Mouse (Mus musculus) liver, embryonic 16.5 days (tissue): ENCODE results near the gene Eya3. TPM values are rescaled to one million over a fixed set of nuclear protein-coding genes. Genes with fewer than 3 reads are reported as not detected.
"Not testable (repeated sequence)": the region's sequence is repeated elsewhere in the genome, so short reads cannot be mapped to it uniquely, and the experiment has no call there.

Source experiments
- ATAC-seq: fragments of 200-750 bp; cut with Nextera tagmentation; 2 replicates; pipeline ENCODE4 v1.8.0; 2017; ENCODE audit warnings: low read depth, mild to moderate bottlenecking, moderate number of reproducible peaks, moderate library complexity
- H3K27ac ChIP-seq: fragments of 300-500 bp; sonication (generic); 2 replicates; pipeline ENCODE4 v1.5.1; 2014; ENCODE audit warnings: mild to moderate bottlenecking, low read length
- H3K27me3 ChIP-seq: fragments of 300-500 bp; sonication (generic); 2 replicates; pipeline ENCODE4 v1.6.1; 2014; ENCODE audit warnings: low read depth, low read length, mixed read lengths; ENCODE audit not compliant: control insufficient read depth, insufficient read depth
- H3K36me3 ChIP-seq: fragments of 300-500 bp; sonication (generic); 2 replicates; pipeline ENCODE4 v1.6.1; 2014; ENCODE audit warnings: mild to moderate bottlenecking; ENCODE audit not compliant: control insufficient read depth, insufficient read depth
- H3K4me1 ChIP-seq: fragments of 300-500 bp; sonication (generic); 2 replicates; pipeline ENCODE4 v1.6.1; 2014; ENCODE audit warnings: low read depth, low read length, mixed read lengths; ENCODE audit not compliant: control insufficient read depth
- H3K4me2 ChIP-seq: fragments of 300-500 bp; sonication (generic); 2 replicates; pipeline ENCODE4 v1.6.1; 2014; ENCODE audit warnings: low read depth, low read length, mixed read lengths
- H3K4me3 ChIP-seq: fragments of 300-500 bp; sonication (generic); 2 replicates; pipeline ENCODE4 v1.5.1; 2014; ENCODE audit warnings: low read depth, mild to moderate bottlenecking, low read length
- H3K9ac ChIP-seq: fragments of 300-500 bp; sonication (generic); 2 replicates; pipeline ENCODE4 v1.6.1; 2014; ENCODE audit warnings: low read depth, low read length
- H3K9me3 ChIP-seq: fragments of 300-500 bp; sonication (generic); replicated peaks from 2 replicates; pipeline ENCODE4 v1.6.1; 2016; ENCODE audit warnings: low read length; ENCODE audit not compliant: control insufficient read depth
- WGBS: fragments of 180-500 bp; shearing (Covaris S2); extraction: QIAGEN DNeasy Blood & Tissue Kit; methylation state at CpG from one replicate; pipeline ENCODE4 v1.1.7; 2014; ENCODE audit not compliant: insufficient replicate concordance; 5-methylcytosine and 5-hydroxymethylcytosine counted together
- polyA plus RNA-seq: library from polyadenylated mRNA; unstranded; fragments of >200 nt; fragmentation: Nextera tagmentation; extraction: Ambion mirVana; gene quantifications from 2 replicates; pipeline ENCODE4 v1.2.1, GENCODE M21; 2015

The Eya3 gene
- 13.2 and 14.5 TPM in 2 replicates for polyA plus RNA-seq

GRCm38 (mm10) chr4:132638461-132639190, at the start of gene Eya3:
Gene Eya3, plus strand, starts transcription at chr4:132638987.
- ATAC-seq = peak; percentile 99
- H3K27ac ChIP-seq = peak within 1 kb of the TSS; percentile 80
- no peaks in the 10 kb centered on the region for H3K9me3 ChIP-seq
- no peaks in the 10 kb centered on the region for H3K27me3 ChIP-seq
- peaks cover 11% of the 10 kb centered on the region for H3K4me1 ChIP-seq
- peak within 1 kb of the TSS; percentile 80 for H3K9ac ChIP-seq
- H3K4me2 ChIP-seq = peak within 1 kb of the TSS; percentile 87
- no peaks in the 10 kb centered on the region for H3K36me3 ChIP-seq
- peak within 1 kb of the TSS; percentile 74 for H3K4me3 ChIP-seq
- under 1% methylated on average over 41 of the region's 41 CpGs for WGBS

- no peak overlapping the region; the same call in 1 of the 2 replicates for H3K27ac ChIP-seq
- no peaks in the 10 kb centered on the region for H3K27me3 ChIP-seq
These were observed 48.1 kb upstream of the Eya3 start for GRCm38 (mm10) chr4:132590642-132591041.

GRCm38 (mm10) chr4:132592958-132593357, 45.8 kb upstream of the Eya3 start:
- Histone ChIP-seq H3K27ac (no peak overlapping the region), H3K36me3 (no peaks in the 10 kb centered on the region), H3K9ac (no peak overlapping the region), H3K4me2 (no peak overlapping the region), H3K4me1 (peaks cover 3% of the 10 kb centered on the region; the same call in 1 of the 2 replicates), H3K4me3 (no peak overlapping the region), H3K9me3 (no peaks in the 10 kb centered on the region), H3K27me3 (no peaks in the 10 kb centered on the region)
- no peak for ATAC-seq
- WGBS = 24% methylated on average over 9 of the region's 9 CpGs

More at GRCm38 (mm10) chr4:132590642-132591041, 48.1 kb upstream of the Eya3 start:
- peaks cover 3% of the 10 kb centered on the region; the same call in 1 of the 2 replicates for H3K4me1 ChIP-seq
- no peaks in the 10 kb centered on the region for H3K9me3 ChIP-seq
- no peak overlapping the region for H3K4me2 ChIP-seq
- H3K36me3 ChIP-seq = no peaks in the 10 kb centered on the region
- H3K4me3 ChIP-seq = no peak overlapping the region
- 55% methylated on average over 10 of the region's 10 CpGs for WGBS
- ATAC-seq = peak; percentile 62; the same call in 1 of the 2 replicates
- H3K9ac ChIP-seq = no peak overlapping the region

- Histone ChIP-seq H3K4me3 (no peak overlapping the region), H3K36me3 (no peaks in the 10 kb centered on the region), H3K27ac (no peak overlapping the region), H3K9ac (no peak overlapping the region), H3K4me1 (peaks cover 3% of the 10 kb centered on the region; the same call in 1 of the 2 replicates), H3K4me2 (no peak overlapping the region), H3K9me3 (no peaks in the 10 kb centered on the region), H3K27me3 (no peaks in the 10 kb centered on the region)
- WGBS = 60% methylated on average over 4 of the region's 4 CpGs
- no peak for ATAC-seq
These were observed 44.6 kb upstream of the Eya3 start for GRCm38 (mm10) chr4:132594191-132594590.

- 0 out of 2 replicates have a peak, but pooled peaks cover 2% of the 10 kb centered on the region for H3K4me1 ChIP-seq
- no peak overlapping the region for H3K9ac ChIP-seq
- 63% methylated on average over 2 of the region's 2 CpGs for WGBS
- no peaks in the 10 kb centered on the region for H3K27me3 ChIP-seq
- ATAC-seq = no peak
- H3K4me3 ChIP-seq = no peak overlapping the region
- H3K4me2 ChIP-seq = no peak overlapping the region
- H3K9me3 ChIP-seq = no peaks in the 10 kb centered on the region
- H3K36me3 ChIP-seq = no peaks in the 10 kb centered on the region
- no peak overlapping the region for H3K27ac ChIP-seq
These were observed 39.9 kb upstream of the Eya3 start for GRCm38 (mm10) chr4:132598861-132599260.

- Histone ChIP-seq H3K27ac (no peak overlapping the region), H3K4me1 (no peaks in the 10 kb centered on the region), H3K4me3 (no peak overlapping the region), H3K9ac (no peak overlapping the region), H3K4me2 (no peak overlapping the region), H3K36me3 (no peaks in the 10 kb centered on the region), H3K9me3 (no peaks in the 10 kb centered on the region), H3K27me3 (no peaks in the 10 kb centered on the region)
- peak; percentile 19; the same call in 1 of the 2 replicates for ATAC-seq
- 57% methylated on average over 3 of the region's 3 CpGs for WGBS
These were observed 39.0 kb upstream of the Eya3 start for GRCm38 (mm10) chr4:132599764-132600163.

- no peak for ATAC-seq
- no peak overlapping the region for H3K9ac ChIP-seq
- no peak overlapping the region for H3K4me2 ChIP-seq
- no peak overlapping the region for H3K4me3 ChIP-seq
- H3K27ac ChIP-seq = no peak overlapping the region
- WGBS = 62% methylated on average over 6 of the region's 6 CpGs
- H3K4me1 ChIP-seq = no peaks in the 10 kb centered on the region
- H3K36me3 ChIP-seq = no peaks in the 10 kb centered on the region
- H3K27me3 ChIP-seq = no peaks in the 10 kb centered on the region
- H3K9me3 ChIP-seq = no peaks in the 10 kb centered on the region
These were observed 38.3 kb upstream of the Eya3 start for GRCm38 (mm10) chr4:132600465-132600864.

GRCm38 (mm10) chr4:132601242-132601641, 37.5 kb upstream of the Eya3 start:
- H3K27ac ChIP-seq, H3K27me3 ChIP-seq, H3K9ac ChIP-seq, H3K36me3 ChIP-seq, H3K4me2 ChIP-seq, H3K4me1 ChIP-seq, ATAC-seq, H3K9me3 ChIP-seq, H3K4me3 ChIP-seq: not testable (repeated sequence)
- WGBS = 62% methylated on average over 4 of the region's 5 CpGs

- no peak for ATAC-seq
- Histone ChIP-seq H3K36me3 (no peaks in the 10 kb centered on the region), H3K4me2 (no peak overlapping the region), H3K4me3 (no peak overlapping the region), H3K9ac (no peak overlapping the region), H3K27me3 (no peaks in the 10 kb centered on the region), H3K9me3 (no peaks in the 10 kb centered on the region), H3K27ac (no peak overlapping the region), H3K4me1 (no peaks in the 10 kb centered on the region)
- WGBS = 48% methylated on average over 4 of the region's 4 CpGs
These were observed 35.3 kb upstream of the Eya3 start for GRCm38 (mm10) chr4:132603468-132603867.
